Mouse (Mus musculus) ES-E14 (cell line): ENCODE data around the gene Rnpepl1.

Source experiments
- CHD2 ChIP-seq: IDR thresholded peaks from 2 replicates; pipeline ENCODE4 v1.6.1; 2014; ENCODE audit warnings: mild to moderate bottlenecking, low read depth, low read length, inconsistent platforms
- MAFK ChIP-seq: IDR thresholded peaks from 2 replicates; pipeline ENCODE4 v1.6.1; 2014; ENCODE audit warnings: mild to moderate bottlenecking, low read depth, low read length, inconsistent platforms; ENCODE audit not compliant: insufficient read depth
- ZC3H11A ChIP-seq: IDR thresholded peaks from 2 replicates; pipeline ENCODE4 v1.6.1; 2012; ENCODE audit warnings: low read depth, mild to moderate bottlenecking, inconsistent platforms, low read length, borderline replicate concordance

DNA sequence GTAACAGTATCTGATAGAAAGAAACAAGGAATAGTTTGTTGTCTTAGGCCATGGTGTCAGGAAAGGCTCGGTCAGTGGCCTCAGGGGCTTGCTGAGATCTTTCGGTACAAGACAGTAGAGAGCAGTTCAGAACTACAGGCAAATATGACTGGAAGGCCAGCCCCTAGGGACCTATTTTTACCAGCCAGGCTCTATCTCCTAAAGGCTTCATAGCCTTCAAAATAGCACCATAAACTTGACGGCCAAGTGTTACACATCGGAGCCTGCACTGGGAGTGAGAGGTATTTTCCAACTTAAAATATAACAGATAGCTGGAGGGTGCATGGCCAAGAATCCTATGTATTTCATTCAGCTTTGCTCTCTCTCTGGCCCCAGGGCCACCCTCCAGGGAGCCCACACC lies 10.9 kb downstream of the Rnpepl1 start:
- no peak for TF ChIP-seq CHD2
- no peak for TF ChIP-seq ZC3H11A
- no peak for TF ChIP-seq MAFK
